Mouse (Mus musculus) testis, adult 2 months (tissue): Measurements from ENCODE around the gene Prss41. TPM values are rescaled to one million over a fixed set of nuclear protein-coding genes. Genes with fewer than 3 reads are reported as not detected.
A peak's percentile ranks its signal among the peaks of the same experiment; 100 is the strongest.

Source experiments
- H3K27ac ChIP-seq: fragments of 200-500 bp; 2 replicates; pipeline ENCODE4 v1.5.1; 2012; ENCODE audit warnings: low read depth, low read length; ENCODE audit not compliant: control insufficient read depth, insufficient read depth
- H3K27me3 ChIP-seq: fragments of 200-500 bp; 2 replicates; pipeline ENCODE4 v1.6.1; 2012; ENCODE audit warnings: mild to moderate bottlenecking, low read length, moderate library complexity; ENCODE audit not compliant: control insufficient read depth, insufficient read depth
- H3K36me3 ChIP-seq: fragments of 200-500 bp; 2 replicates; pipeline ENCODE4 v1.6.1; 2012; ENCODE audit warnings: mild to moderate bottlenecking, low read length; ENCODE audit not compliant: control insufficient read depth, insufficient read depth
- H3K4me1 ChIP-seq: fragments of 200-500 bp; 2 replicates; pipeline ENCODE4 v1.6.1; 2012; ENCODE audit warnings: low read length; ENCODE audit not compliant: control insufficient read depth, insufficient read depth
- H3K4me3 ChIP-seq: fragments of 200-500 bp; 2 replicates; pipeline ENCODE4 v1.5.1; 2012; ENCODE audit warnings: low read depth, mild to moderate bottlenecking, low read length, moderate library complexity, mixed read lengths; ENCODE audit not compliant: control insufficient read depth
- CTCF ChIP-seq: fragments of 200-500 bp; IDR thresholded peaks from 2 replicates; pipeline ENCODE4 v1.5.1; 2012; ENCODE audit warnings: low read depth, mild to moderate bottlenecking, inconsistent platforms, low read length, moderate library complexity; ENCODE audit not compliant: control insufficient read depth, insufficient read depth, insufficient replicate concordance
- POLR2A ChIP-seq: fragments of 200-500 bp; IDR thresholded peaks from 2 replicates; pipeline ENCODE4 v1.6.1; 2012; ENCODE audit warnings: low read depth, mild to moderate bottlenecking, inconsistent platforms, low read length, moderate library complexity; ENCODE audit not compliant: control insufficient read depth
- polyA plus RNA-seq: library from polyadenylated mRNA; depleted of rRNA; stranded (reverse); fragments of >200 nt; gene quantifications from 2 replicates; pipeline ENCODE4 v1.2.3, GENCODE M21; 2012

Gene Prss41
- polyA plus RNA-seq, 1 experiment: 13.8 TPM

GRCm38 (mm10) chr17:23862926-23863325, 19.0 kb upstream of the Prss41 start:
- no peak overlapping the region for H3K27ac ChIP-seq
- TF ChIP-seq POLR2A (no peak), CTCF (no peak)
- peaks cover 5% of the 10 kb centered on the region for H3K4me1 ChIP-seq
- H3K36me3 ChIP-seq: no peaks in the 10 kb centered on the region
- no peaks in the 10 kb centered on the region for H3K27me3 ChIP-seq
- H3K4me3 ChIP-seq: no peak overlapping the region

- Histone ChIP-seq H3K4me3 (no peak overlapping the region), H3K4me1 (no peaks in the 10 kb centered on the region), H3K27me3 (no peaks in the 10 kb centered on the region), H3K27ac (no peak overlapping the region), H3K36me3 (no peaks in the 10 kb centered on the region)
- TF ChIP-seq POLR2A: no peak
- TF ChIP-seq CTCF: no peak
Observed at GRCm38 (mm10) chr17:23857913-23858312, 13.9 kb upstream of the Prss41 start.

GRCm38 (mm10) chr17:23857193-23857592, 13.2 kb upstream of the Prss41 start:
- no peaks in the 10 kb centered on the region for H3K36me3 ChIP-seq
- H3K27me3 ChIP-seq: no peaks in the 10 kb centered on the region
- H3K27ac ChIP-seq: no peak overlapping the region
- no peak for TF ChIP-seq POLR2A
- TF ChIP-seq CTCF: no peak
- H3K4me3 ChIP-seq: no peak overlapping the region
- no peaks in the 10 kb centered on the region for H3K4me1 ChIP-seq

- TF ChIP-seq CTCF (no peak), POLR2A (no peak)
- Histone ChIP-seq H3K4me3 (no peak overlapping the region), H3K27ac (no peak overlapping the region)
Observed at GRCm38 (mm10) chr17:23854229-23854765, 10.3 kb upstream of the Prss41 start.

GRCm38 (mm10) chr17:23853292-23853691, 9.3 kb upstream of the Prss41 start:
- TF ChIP-seq POLR2A (no peak), CTCF (peak; percentile 69; the same call in 1 of the 2 replicates)
- Histone ChIP-seq H3K4me3 (no peak overlapping the region), H3K27ac (no peak overlapping the region), H3K36me3 (no peaks in the 10 kb centered on the region), H3K4me1 (no peaks in the 10 kb centered on the region), H3K27me3 (no peaks in the 10 kb centered on the region)

More at GRCm38 (mm10) chr17:23854229-23854765, 10.3 kb upstream of the Prss41 start:
- Histone ChIP-seq H3K36me3 (no peaks in the 10 kb centered on the region), H3K4me1 (no peaks in the 10 kb centered on the region), H3K27me3 (no peaks in the 10 kb centered on the region)

GRCm38 (mm10) chr17:23850853-23851749, 7.1 kb upstream of the Prss41 start:
- Histone ChIP-seq H3K4me1 (no peaks in the 10 kb centered on the region), H3K27ac (no peak overlapping the region), H3K27me3 (no peaks in the 10 kb centered on the region), H3K4me3 (no peak overlapping the region), H3K36me3 (no peaks in the 10 kb centered on the region)
- TF ChIP-seq POLR2A: no peak
- peak; percentile 45; the same call in 1 of the 2 replicates for TF ChIP-seq CTCF

- Histone ChIP-seq H3K27ac (no peak overlapping the region), H3K27me3 (no peaks in the 10 kb centered on the region), H3K4me3 (no peak overlapping the region), H3K4me1 (no peaks in the 10 kb centered on the region), H3K36me3 (no peaks in the 10 kb centered on the region)
- TF ChIP-seq CTCF (no peak), POLR2A (no peak)
Observed at GRCm38 (mm10) chr17:23850028-23850427, 6.1 kb upstream of the Prss41 start.
